Comparison of ENCODE assay signal across 25 mouse cellular contexts in the genomic region with DNA sequence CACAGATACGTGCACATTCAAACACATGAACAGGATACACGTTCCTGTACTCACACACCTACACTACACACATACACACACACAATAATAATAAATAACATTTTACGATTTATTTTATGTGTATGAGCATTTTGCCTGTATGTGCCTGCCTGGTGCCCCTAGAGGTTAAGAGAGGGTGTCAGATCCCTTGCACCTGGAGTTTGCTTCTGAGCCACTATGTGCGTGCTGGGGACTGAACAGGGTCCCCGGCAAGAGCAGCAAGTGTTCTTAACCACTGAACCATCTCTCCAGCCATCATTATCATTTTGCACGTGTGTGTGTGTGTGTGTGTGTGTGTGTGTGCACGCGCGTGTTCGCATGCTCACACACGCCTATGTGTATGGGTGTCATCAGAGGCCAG. TPM values are rescaled to one million over a fixed set of nuclear protein-coding genes. Genes with fewer than 3 reads are reported as not detected.
DNase-seq lines count a peak whose midpoint lies in the region; ATAC-seq and TF ChIP-seq lines count a peak whose summit lies in the region.
"Had no signal": no experiment of that assay in that cellular context is flagged by ENCODE, and none has a peak within 500 bp of the region (broad histone marks: within the 10 kb centered on the region; RNA-seq: fewer than 3 reads in every experiment).

No protein-coding gene starts in this region.

- ATAC-seq in liver, embryonic 15.5 days (ENCODE audit: insufficient read depth): no peak
- no peak for ATAC-seq in stomach, postnatal 0 days (ENCODE audit: low FRiP score, low TSS enrichment)
- ATAC-seq: activated CD4-positive, CD25-positive, alpha-beta regulatory T cell, adult 4 months; forebrain, embryonic 13.5 days; forebrain, postnatal 0 days; hindbrain, embryonic 16.5 days had no signal

- 71% methylated on average over 11 of the region's 11 CpGs for WGBS in thymus, adult 2 months
- 85% methylated on average over 11 of the region's 11 CpGs for WGBS in liver, embryonic 15.5 days (ENCODE audit: insufficient replicate concordance)
- WGBS in stomach, postnatal 0 days: 80% methylated on average over 11 of the region's 11 CpGs

- no peak for TF ChIP-seq EP300 in stomach, postnatal 0 days (optimal IDR thresholded peaks at IDR 0.05)

- peaks cover 78% of the 10 kb centered on the region for H3K4me1 ChIP-seq in thymus, adult 2 months (replicated peaks; ENCODE audit: control insufficient read depth, insufficient read depth, low read length)
- H3K4me1 ChIP-seq in liver, embryonic 15.5 days (replicated peaks): peaks cover 94% of the 10 kb centered on the region
- H3K4me1 ChIP-seq in stomach, postnatal 0 days (replicated peaks; ENCODE audit: control insufficient read depth, insufficient read depth): peaks cover 10% of the 10 kb centered on the region

- H3K36me3 ChIP-seq in thymus, adult 2 months (ENCODE audit: control insufficient read depth, insufficient read depth, low read length): peaks cover 16% of the 10 kb centered on the region
- 0 out of 2 replicates have a peak, but pooled peaks cover 3% of the 10 kb centered on the region for H3K36me3 ChIP-seq in liver, embryonic 15.5 days (replicated peaks)
- H3K36me3 ChIP-seq in stomach, postnatal 0 days (ENCODE audit: control insufficient read depth, insufficient read depth, low read length): no peaks in the 10 kb centered on the region
- H3K36me3 ChIP-seq: forebrain, embryonic 10.5 days; heart, embryonic 12.5 days; heart, embryonic 15.5 days; hindbrain, embryonic 10.5 days; hindbrain, embryonic 13.5 days had no signal

- no peak overlapping the region for H3K4me2 ChIP-seq in liver, embryonic 15.5 days
- no peak overlapping the region for H3K4me2 ChIP-seq in stomach, postnatal 0 days (replicated peaks; ENCODE audit: low read depth)
- H3K4me2 ChIP-seq: forebrain, embryonic 13.5 days; heart, embryonic 12.5 days; heart, embryonic 15.5 days; hindbrain, embryonic 13.5 days had no signal

- peak; percentile 33; the same call in 1 of the 2 replicates for TF ChIP-seq CTCF in thymus, adult 2 months (IDR thresholded peaks at IDR 0.05; ENCODE audit: borderline replicate concordance, control insufficient read depth, extremely low read depth, insufficient read depth, low read length, poor library complexity)
- TF ChIP-seq CTCF in stomach, postnatal 0 days (IDR thresholded peaks at IDR 0.05; ENCODE audit: low read depth): 0 out of 2 replicates have a peak, but pooled peaks have one; percentile 1

- no peak overlapping the region for H3K9ac ChIP-seq in liver, embryonic 15.5 days
- no peak overlapping the region for H3K9ac ChIP-seq in stomach, postnatal 0 days (ENCODE audit: low read length)
- H3K9ac ChIP-seq: forebrain, postnatal 0 days; heart, embryonic 12.5 days; heart, embryonic 15.5 days had no signal

- no peaks in the 10 kb centered on the region for H3K27me3 ChIP-seq in thymus, adult 2 months (ENCODE audit: control insufficient read depth, insufficient read depth, low read length)
- no peaks in the 10 kb centered on the region for H3K27me3 ChIP-seq in liver, embryonic 15.5 days
- no peaks in the 10 kb centered on the region for H3K27me3 ChIP-seq in stomach, postnatal 0 days (ENCODE audit: control insufficient read depth, insufficient read depth, low read length)
- H3K27me3 ChIP-seq: forebrain, embryonic 13.5 days; heart, embryonic 12.5 days; heart, embryonic 15.5 days; hindbrain, embryonic 13.5 days had no signal

- no peaks in the 10 kb centered on the region for H3K9me3 ChIP-seq in liver, embryonic 15.5 days (replicated peaks)
- H3K9me3 ChIP-seq in stomach, postnatal 0 days (ENCODE audit: control insufficient read depth, low read length): no peaks in the 10 kb centered on the region
- H3K9me3 ChIP-seq: forebrain, embryonic 10.5 days; forebrain, embryonic 13.5 days; heart, embryonic 12.5 days; heart, embryonic 15.5 days; hindbrain, embryonic 10.5 days; hindbrain, embryonic 13.5 days had no signal

- peak; percentile 50 for DNase-seq in thymus, adult 2 months
- no peak for DNase-seq in thymus, postnatal 4 days
- no peak for DNase-seq in stomach, postnatal 0 days (ENCODE audit: low spot score)
- no peak for DNase-seq in embryo, embryonic 11 days
- no peak for DNase-seq in cerebellum, postnatal 10 days
- DNase-seq: adrenal gland, postnatal 14 days; cerebellum, adult 11 months; cerebellum, adult 2 months; cerebellum, adult 9-11 months; cerebellum, postnatal 36 days; forebrain, postnatal 0 days; gastrocnemius, adult 2 months; gastrocnemius, postnatal 14 days; heart, adult 11 months; heart, postnatal 10 days; heart, postnatal 36 days had no signal

- peak overlapping the region; percentile 96 for H3K27ac ChIP-seq in thymus, adult 2 months (ENCODE audit: control insufficient read depth, insufficient read depth, low read length)
- H3K27ac ChIP-seq in liver, embryonic 15.5 days (replicated peaks): 0 out of 2 replicates have a peak overlapping the region, but pooled peaks have one; percentile 38
- no peak overlapping the region for H3K27ac ChIP-seq in stomach, postnatal 0 days (replicated peaks)
- H3K27ac ChIP-seq: forebrain, embryonic 13.5 days; hindbrain, embryonic 13.5 days had no signal

- TF ChIP-seq POLR2A in thymus, adult 2 months (IDR thresholded peaks at IDR 0.05; ENCODE audit: control insufficient read depth, extremely low read depth, insufficient read depth, low read length, poor library complexity): no peak

- H3K4me3 ChIP-seq in thymus, adult 2 months (ENCODE audit: control insufficient read depth, insufficient read depth, low read length): no peak overlapping the region
- no peak overlapping the region for H3K4me3 ChIP-seq in liver, embryonic 15.5 days (replicated peaks)
- no peak overlapping the region for H3K4me3 ChIP-seq in stomach, postnatal 0 days (ENCODE audit: low read depth, low read length)
- H3K4me3 ChIP-seq: forebrain, embryonic 10.5 days; forebrain, embryonic 13.5 days; gastrocnemius, adult 2 months; heart, embryonic 12.5 days; heart, embryonic 15.5 days; hindbrain, embryonic 10.5 days; hindbrain, embryonic 13.5 days had no signal

RNA-seq across cellular contexts. Expression of a gene that starts 24.7 kb away (rescaled TPM):
- polyA plus RNA-seq in thymus, adult 2 months (2012; rRNA removed): 1,622 and 2,069 TPM in 2 replicates
- polyA plus RNA-seq in liver, embryonic 15.5 days (2015; fragmentation: Nextera tagmentation; extraction: Ambion mirVana): 422 and 473 TPM in 2 replicates
- 219 and 242 TPM in 2 replicates for polyA plus RNA-seq in stomach, postnatal 0 days (2015; fragmentation: Nextera tagmentation; extraction: Ambion mirVana)

RNA-seq across cellular contexts. Expression of a gene that starts 27.5 kb away (rescaled TPM):
- polyA plus RNA-seq in thymus, adult 2 months (2012; rRNA removed): 68.2 and 74.3 TPM in 2 replicates
- polyA plus RNA-seq in liver, embryonic 15.5 days (2015; fragmentation: Nextera tagmentation; extraction: Ambion mirVana): 14.7 and 15.2 TPM in 2 replicates
- polyA plus RNA-seq in stomach, postnatal 0 days (2015; fragmentation: Nextera tagmentation; extraction: Ambion mirVana): 11.0 and 11.1 TPM in 2 replicates
